Comparison of ENCODE assay signal across 7 mouse cellular contexts in the genomic region with DNA sequence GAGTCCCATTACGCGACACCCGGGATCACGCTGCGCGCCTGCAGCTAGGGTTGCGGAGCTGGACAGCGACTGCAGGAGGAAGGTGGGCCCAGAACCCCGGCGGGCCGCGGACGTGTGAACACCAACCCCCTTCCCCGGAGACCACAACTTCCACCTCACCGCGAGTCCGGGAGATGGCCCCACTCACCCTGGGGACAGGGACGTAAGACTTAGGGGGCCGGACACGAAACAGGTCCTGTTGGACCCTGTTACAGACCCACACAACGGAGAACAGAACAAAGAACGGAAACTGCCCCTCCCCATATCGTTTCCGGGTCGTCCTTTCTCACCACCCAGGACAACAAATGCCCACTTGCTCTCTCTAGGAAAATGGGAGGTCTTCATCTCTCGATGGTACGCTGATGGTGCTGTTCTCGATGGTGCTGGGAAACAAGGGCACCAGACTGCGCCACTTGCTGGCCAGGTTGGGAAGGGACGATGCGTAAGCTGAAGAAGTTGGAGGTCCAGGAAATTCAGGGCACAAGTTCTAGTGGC. TPM values are rescaled to one million over a fixed set of nuclear protein-coding genes. Genes with fewer than 3 reads are reported as not detected.
DNase-seq lines count a peak whose midpoint lies in the region; ATAC-seq and TF ChIP-seq lines count a peak whose summit lies in the region.

A gene (minus strand): TSS at position 302 of the 534 bp plus-strand sequence.

- intact Hi-C loops in left cerebral cortex, postnatal 4 days (cut with DNase I), result no loop called here

- peak within 1 kb of the TSS; percentile 88 for H3K9ac ChIP-seq in intestine, postnatal 0 days (ENCODE audit: low read depth, low read length)
- H3K9ac ChIP-seq in midbrain, embryonic 12.5 days (replicated peaks), result peak within 1 kb of the TSS; percentile 81

- H3K4me1 ChIP-seq in embryonic facial prominence, embryonic 10.5 days, result peaks cover 10% of the 10 kb centered on the region
- no peaks in the 10 kb centered on the region for H3K4me1 ChIP-seq in intestine, postnatal 0 days (replicated peaks; ENCODE audit: control insufficient read depth, insufficient read depth, low read length)
- H3K4me1 ChIP-seq in midbrain, embryonic 12.5 days, result peaks cover 9% of the 10 kb centered on the region
- H3K4me1 ChIP-seq in small intestine, adult 2 months (ENCODE audit: control insufficient read depth, insufficient read depth, insufficient read length, low read length), result no peaks in the 10 kb centered on the region

- TF ChIP-seq CTCF in intestine, postnatal 0 days (IDR thresholded peaks at IDR 0.05; ENCODE audit: low read depth), result peak; percentile 97
- peak; percentile 84; the same call in 1 of the 2 replicates for TF ChIP-seq CTCF in small intestine, adult 2 months (IDR thresholded peaks at IDR 0.05; ENCODE audit: extremely low read depth, insufficient read length, insufficient replicate concordance, low read depth, low read length)

- under 1% methylated on average over 31 of the region's 31 CpGs for WGBS in embryonic facial prominence, embryonic 10.5 days
- under 1% methylated on average over 31 of the region's 31 CpGs for WGBS in intestine, postnatal 0 days
- WGBS in midbrain, embryonic 12.5 days, result 0% methylated on average over 31 of the region's 31 CpGs
- WGBS in small intestine, adult 2 months, result under 1% methylated on average over 31 of the region's 31 CpGs

- H3K27me3 ChIP-seq in embryonic facial prominence, embryonic 10.5 days (replicated peaks; ENCODE audit: low read depth, poor library complexity, severe bottlenecking), result no peaks in the 10 kb centered on the region
- no peaks in the 10 kb centered on the region for H3K27me3 ChIP-seq in intestine, postnatal 0 days (replicated peaks; ENCODE audit: control insufficient read depth, insufficient read depth, low read length)
- no peaks in the 10 kb centered on the region for H3K27me3 ChIP-seq in midbrain, embryonic 12.5 days
- H3K27me3 ChIP-seq in small intestine, adult 2 months (ENCODE audit: control insufficient read depth, insufficient read depth, low read length), result no peaks in the 10 kb centered on the region

- peak within 1 kb of the TSS; percentile 86 for H3K4me3 ChIP-seq in embryonic facial prominence, embryonic 10.5 days
- peak within 1 kb of the TSS; percentile 77 for H3K4me3 ChIP-seq in intestine, postnatal 0 days (ENCODE audit: low read depth, low read length)
- H3K4me3 ChIP-seq in midbrain, embryonic 12.5 days, result peak within 1 kb of the TSS; percentile 69
- peak within 1 kb of the TSS; percentile 92 for H3K4me3 ChIP-seq in small intestine, adult 2 months (ENCODE audit: low read depth, low read length)

- H3K9me3 ChIP-seq in embryonic facial prominence, embryonic 10.5 days, result no peaks in the 10 kb centered on the region
- no peaks in the 10 kb centered on the region for H3K9me3 ChIP-seq in intestine, postnatal 0 days (ENCODE audit: control insufficient read depth)
- no peaks in the 10 kb centered on the region for H3K9me3 ChIP-seq in midbrain, embryonic 12.5 days

- peaks cover 31% of the 10 kb centered on the region for H3K36me3 ChIP-seq in embryonic facial prominence, embryonic 10.5 days (replicated peaks)
- H3K36me3 ChIP-seq in intestine, postnatal 0 days (ENCODE audit: control insufficient read depth, insufficient read depth), result peaks cover 18% of the 10 kb centered on the region
- peaks cover 22% of the 10 kb centered on the region for H3K36me3 ChIP-seq in midbrain, embryonic 12.5 days
- H3K36me3 ChIP-seq in small intestine, adult 2 months (ENCODE audit: control insufficient read depth, insufficient read depth, low read length), result peaks cover 16% of the 10 kb centered on the region

- TF ChIP-seq POLR2A in small intestine, adult 2 months (IDR thresholded peaks at IDR 0.05; ENCODE audit: low read depth, low read length), result peak; percentile 69

- H3K4me2 ChIP-seq in intestine, postnatal 0 days (replicated peaks; ENCODE audit: low read depth), result peak within 1 kb of the TSS; percentile 73
- H3K4me2 ChIP-seq in midbrain, embryonic 12.5 days (replicated peaks), result peak within 1 kb of the TSS; percentile 71

- DNase-seq in adrenal gland, postnatal 14 days, result peak; percentile 93
- peak; percentile 91 for DNase-seq in embryonic facial prominence, embryonic 10.5 days (ENCODE audit: low spot score)
- DNase-seq in gonadal fat pad, adult 2 months (ENCODE audit: low read depth), result peak; percentile 88
- peak; percentile 84 for DNase-seq in left cerebral cortex, postnatal 4 days

- H3K27ac ChIP-seq in embryonic facial prominence, embryonic 10.5 days (replicated peaks), result peak within 1 kb of the TSS; percentile 99
- H3K27ac ChIP-seq in intestine, postnatal 0 days (ENCODE audit: low read depth, low read length), result peak within 1 kb of the TSS; percentile 84
- H3K27ac ChIP-seq in midbrain, embryonic 12.5 days (replicated peaks), result peak within 1 kb of the TSS; percentile 94
- peak within 1 kb of the TSS; percentile 58 for H3K27ac ChIP-seq in small intestine, adult 2 months (ENCODE audit: insufficient read depth, low read depth, low read length)

- peak; percentile 94 for ATAC-seq in intestine, postnatal 0 days
- ATAC-seq in midbrain, embryonic 12.5 days (ENCODE audit: low FRiP score, low read depth), result peak; percentile 96

RNA-seq across cellular contexts. Expression of the gene that starts here (rescaled TPM):
- total RNA-seq in adrenal gland, postnatal 14 days (2021), result 12.5 and 15.4 TPM in 2 replicates
- 32.1 and 39.8 TPM in 2 replicates for polyA plus RNA-seq in embryonic facial prominence, embryonic 10.5 days (2016; fragmentation: Nextera tagmentation; extraction: Ambion mirVana)
- 2.6 and 2.7 TPM in 2 replicates for polyA plus RNA-seq in gonadal fat pad, adult 2 months (2012; rRNA removed)
- polyA plus RNA-seq in intestine, postnatal 0 days (2015; fragmentation: Nextera tagmentation; extraction: Ambion mirVana), result 4.5 and 6.1 TPM in 2 replicates
- 10 to 100 TPM; 13.1 to 13.2 TPM for total RNA-seq in left cerebral cortex, postnatal 4 days (2021)
- 46.3 and 47.0 TPM in 2 replicates for polyA plus RNA-seq in midbrain, embryonic 12.5 days (2016; fragmentation: Nextera tagmentation; extraction: Ambion mirVana)
- polyA plus RNA-seq in small intestine, adult 2 months (2012; rRNA removed), result 0.28 and 0.81 TPM in 2 replicates

Comparison
In these comparisons a context has a peak if more than half of its experiments do, and no peak if none do; other contexts are left out.
1. Peak in every context shown above with its lines: DNase-seq, ATAC-seq, H3K4me3 ChIP-seq and H3K27ac ChIP-seq.